Mouse (Mus musculus) inflammation-experienced regulatory T-cells (primary cell): ENCODE results near the gene Vmn1r151. TPM values are rescaled to one million over a fixed set of nuclear protein-coding genes. Genes with fewer than 3 reads are reported as not detected.

ENCODE experiments used
- polyA plus RNA-seq, 2 experiments: library from polyadenylated mRNA; unstranded; fragments of 100-300 nt; shearing (Covaris generic); gene quantifications; one replicate each; pipeline ENCODE4 v1.2.1; 2017

Vmn1r151 gene
- not detected for polyA plus RNA-seq

GRCm38 (mm10) chr7:22499578-22499977 is at the start of gene Vmn1r151:
Gene Vmn1r151 (minus strand): TSS chr7:22499678.

GRCm38 (mm10) chr7:22534787-22535186 is 35.3 kb upstream of the Vmn1r151 start, which contains the start of gene Gm8677:
Gene Gm8677 (minus strand): TSS chr7:22534887.

GRCm38 (mm10) chr7:22522667-22523066 is 23.2 kb upstream of the Vmn1r151 start, which contains the start of gene Vmn1r152:
Gene Vmn1r152 (plus strand): TSS chr7:22522967.

GRCm38 (mm10) chr7:22463975-22464374 is 35.5 kb downstream of the Vmn1r151 start, which contains the start of gene Gm10665:
Gene Gm10665 (minus strand): TSS chr7:22464075.

Other genes with a start within 250 kb of the Vmn1r151 start
- gene Gm4187, start 170.0 kb downstream of the Vmn1r151 start, polyA plus RNA-seq = not detected
- gene Gm8660, start 128.6 kb downstream of the Vmn1r151 start, polyA plus RNA-seq = not detected
- not detected for gene Vmn1r148, start 86.1 kb downstream of the Vmn1r151 start, polyA plus RNA-seq
- gene Vmn1r149, start 61.4 kb downstream of the Vmn1r151 start, polyA plus RNA-seq = not detected
- gene Gm10665, start 35.6 kb downstream of the Vmn1r151 start, polyA plus RNA-seq = 1 to 10 TPM in 1 of 2 experiments, under 1 TPM in 1; 0.28 to 5.2 TPM
- under 1 TPM in 1 of 2 experiments, not detected in 1; 0.25 TPM for gene Vmn1r152, start 23.3 kb upstream of the Vmn1r151 start, polyA plus RNA-seq
- gene Gm8677, start 35.2 kb upstream of the Vmn1r151 start, polyA plus RNA-seq = not detected
- not detected for gene Gm4201, start 65.7 kb upstream of the Vmn1r151 start, polyA plus RNA-seq
- 1 to 10 TPM in 1 of 2 experiments, under 1 TPM in 1; 0.30 to 1.9 TPM for gene Gm4565, start 88.4 kb upstream of the Vmn1r151 start, polyA plus RNA-seq
- 1 to 10 TPM in 1 of 2 experiments, not detected in 1; 2.2 TPM for gene Vmn1r155, start 158.3 kb upstream of the Vmn1r151 start, polyA plus RNA-seq
- not detected for gene Gm8693, start 192.6 kb upstream of the Vmn1r151 start, polyA plus RNA-seq
- not detected for gene Gm4567, start 220.0 kb upstream of the Vmn1r151 start, polyA plus RNA-seq